Mouse (Mus musculus): ENCODE data around the gene Sctr. TPM values are rescaled to one million over a fixed set of nuclear protein-coding genes. Genes with fewer than 3 reads are reported as not detected.

Gene Sctr
- polyA plus RNA-seq, 1 experiment = 0.07 TPM

DNA sequence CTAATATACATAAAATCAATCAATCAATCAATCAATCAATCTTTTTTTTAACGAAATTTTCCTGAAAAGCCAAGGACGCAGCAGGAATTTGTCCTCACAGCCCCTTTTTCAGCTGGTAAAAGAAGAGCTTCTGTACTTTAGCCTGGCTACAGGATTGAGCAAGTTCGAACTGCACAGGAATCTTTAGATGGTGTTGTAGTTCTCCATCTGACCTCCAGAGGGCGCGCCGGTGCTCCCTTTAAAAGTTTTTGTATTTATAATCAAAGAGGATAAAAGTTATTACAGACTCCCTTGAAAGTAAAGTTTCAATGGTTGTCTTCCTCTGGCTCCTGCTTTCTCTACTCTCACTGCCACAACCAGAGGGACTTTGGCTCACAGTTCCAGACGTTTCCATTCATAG lies 91.6 kb downstream of the Sctr start:
- no peak overlapping the region for H3ac ChIP-seq (ENCODE audit: control insufficient read depth, insufficient read length, low read depth)
- H3K27me3 ChIP-seq (ENCODE audit: control insufficient read depth, insufficient read depth, insufficient read length) = no peaks in the 10 kb centered on the region
- H3K36me3 ChIP-seq (ENCODE audit: control insufficient read depth, insufficient read depth) = no peaks in the 10 kb centered on the region
- H3K79me3 ChIP-seq (ENCODE audit: low read depth) = no peaks in the 10 kb centered on the region
- TF ChIP-seq CTCF (IDR thresholded peaks at IDR 0.05; ENCODE audit: control insufficient read depth, insufficient read depth, insufficient read length) (no peak), MYOD1 (IDR thresholded peaks at IDR 0.05; ENCODE audit: control insufficient read depth, insufficient read length, low read depth) (no peak), MAX (IDR thresholded peaks at IDR 0.05) (no peak), MYOG (IDR thresholded peaks at IDR 0.05; ENCODE audit: control insufficient read depth, extremely low read depth, insufficient read length) (no peak), CEBPB (IDR thresholded peaks at IDR 0.05; ENCODE audit: low read depth) (no peak), USF1 (IDR thresholded peaks at IDR 0.05; ENCODE audit: low read depth) (no peak), FOSL1 (IDR thresholded peaks at IDR 0.05; ENCODE audit: insufficient read depth, low read length, poor library complexity, severe bottlenecking) (no peak)
- no peak overlapping the region for H3K4me3 ChIP-seq (ENCODE audit: insufficient read depth, poor library complexity, severe bottlenecking)
- H3K79me2 ChIP-seq (ENCODE audit: control insufficient read depth, insufficient read depth) = no peaks in the 10 kb centered on the region

DNA sequence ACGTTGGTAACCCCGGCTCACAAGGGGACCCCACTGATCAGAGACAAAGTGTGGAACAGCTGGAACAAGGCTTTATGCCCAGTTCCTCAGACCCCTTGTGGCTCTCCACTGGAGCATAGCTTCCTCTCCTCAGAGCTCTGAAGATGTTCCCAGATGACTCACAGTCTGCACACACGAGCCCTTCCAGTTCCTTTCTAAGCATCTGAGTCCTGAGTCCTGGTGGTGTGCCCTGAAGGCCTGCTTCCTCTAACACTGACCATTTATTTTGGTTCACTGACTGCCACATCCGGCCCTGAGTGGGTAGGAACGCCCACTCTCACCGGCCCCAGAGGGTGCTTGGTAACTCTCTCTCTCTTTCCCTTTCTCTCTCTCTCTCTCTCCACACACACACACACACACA lies 92.8 kb downstream of the Sctr start:
- H3K79me2 ChIP-seq (ENCODE audit: control insufficient read depth, insufficient read depth) = no peaks in the 10 kb centered on the region
- H3ac ChIP-seq (ENCODE audit: control insufficient read depth, insufficient read length, low read depth) = no peak overlapping the region
- no peak for TF ChIP-seq MAX (IDR thresholded peaks at IDR 0.05)
- no peak for TF ChIP-seq USF1 (IDR thresholded peaks at IDR 0.05; ENCODE audit: low read depth)
- TF ChIP-seq MYOG (IDR thresholded peaks at IDR 0.05; ENCODE audit: control insufficient read depth, extremely low read depth, insufficient read length) = no peak
- no peak for TF ChIP-seq CEBPB (IDR thresholded peaks at IDR 0.05; ENCODE audit: low read depth)
- no peak for TF ChIP-seq CTCF (IDR thresholded peaks at IDR 0.05; ENCODE audit: control insufficient read depth, insufficient read depth, insufficient read length)
- TF ChIP-seq MYOD1 (IDR thresholded peaks at IDR 0.05; ENCODE audit: control insufficient read depth, insufficient read length, low read depth) = no peak
- TF ChIP-seq FOSL1 (IDR thresholded peaks at IDR 0.05; ENCODE audit: insufficient read depth, low read length, poor library complexity, severe bottlenecking) = no peak
- H3K27me3 ChIP-seq (ENCODE audit: control insufficient read depth, insufficient read depth, insufficient read length) = no peaks in the 10 kb centered on the region
- H3K79me3 ChIP-seq (ENCODE audit: low read depth) = no peaks in the 10 kb centered on the region
- no peaks in the 10 kb centered on the region for H3K36me3 ChIP-seq (ENCODE audit: control insufficient read depth, insufficient read depth)
- H3K4me3 ChIP-seq (ENCODE audit: insufficient read depth, poor library complexity, severe bottlenecking) = no peak overlapping the region

DNA sequence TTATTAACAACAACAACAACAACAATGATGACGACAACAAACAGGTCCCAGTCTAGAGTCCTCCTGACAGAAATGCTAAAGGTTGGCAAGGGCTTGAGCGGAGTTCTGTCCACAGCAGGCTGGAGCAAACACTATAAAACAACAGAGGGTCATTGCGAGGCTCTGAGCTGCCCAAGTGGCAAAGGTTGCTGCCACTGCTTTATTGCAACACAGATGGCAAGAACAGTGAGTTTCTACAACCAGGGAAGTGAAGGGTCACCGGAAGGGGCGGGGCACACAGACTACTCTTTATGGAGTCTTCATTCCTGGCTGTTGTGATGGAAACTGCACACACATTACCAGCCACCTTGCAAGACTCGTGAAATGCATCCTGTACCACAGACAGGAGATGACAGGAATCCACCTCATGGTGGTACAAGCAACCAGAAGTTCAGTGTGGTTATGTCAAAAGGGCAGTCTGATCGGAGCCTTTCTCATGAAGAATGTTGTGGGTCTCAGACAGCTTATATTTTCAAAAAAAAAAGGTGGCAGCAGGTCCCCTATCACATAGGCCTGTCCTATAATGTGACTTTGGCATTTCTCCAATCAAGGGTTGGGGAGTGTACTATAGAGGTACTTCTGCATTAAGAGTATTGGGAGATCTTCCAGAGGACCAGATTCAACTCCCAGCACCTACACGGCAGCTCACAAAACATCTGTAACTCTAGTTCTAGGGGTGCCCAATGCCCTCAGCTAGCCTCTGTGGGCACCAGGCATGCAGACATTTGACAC lies 93.9 kb downstream of the Sctr start:
- Histone ChIP-seq H3K27me3 (ENCODE audit: control insufficient read depth, insufficient read depth, insufficient read length) (no peaks in the 10 kb centered on the region), H3K36me3 (ENCODE audit: control insufficient read depth, insufficient read depth) (no peaks in the 10 kb centered on the region), H3K79me3 (ENCODE audit: low read depth) (no peaks in the 10 kb centered on the region), H3ac (ENCODE audit: control insufficient read depth, insufficient read length, low read depth) (no peak overlapping the region), H3K4me3 (ENCODE audit: insufficient read depth, poor library complexity, severe bottlenecking) (no peak overlapping the region), H3K79me2 (ENCODE audit: control insufficient read depth, insufficient read depth) (no peaks in the 10 kb centered on the region)
- TF ChIP-seq FOSL1 (IDR thresholded peaks at IDR 0.05; ENCODE audit: insufficient read depth, low read length, poor library complexity, severe bottlenecking) (no peak), USF1 (IDR thresholded peaks at IDR 0.05; ENCODE audit: low read depth) (no peak), CEBPB (IDR thresholded peaks at IDR 0.05; ENCODE audit: low read depth) (no peak), MYOG (IDR thresholded peaks at IDR 0.05; ENCODE audit: control insufficient read depth, extremely low read depth, insufficient read length) (no peak), MAX (IDR thresholded peaks at IDR 0.05) (no peak), MYOD1 (IDR thresholded peaks at IDR 0.05; ENCODE audit: control insufficient read depth, insufficient read length, low read depth) (no peak), CTCF (IDR thresholded peaks at IDR 0.05; ENCODE audit: control insufficient read depth, insufficient read depth, insufficient read length) (no peak)

DNA sequence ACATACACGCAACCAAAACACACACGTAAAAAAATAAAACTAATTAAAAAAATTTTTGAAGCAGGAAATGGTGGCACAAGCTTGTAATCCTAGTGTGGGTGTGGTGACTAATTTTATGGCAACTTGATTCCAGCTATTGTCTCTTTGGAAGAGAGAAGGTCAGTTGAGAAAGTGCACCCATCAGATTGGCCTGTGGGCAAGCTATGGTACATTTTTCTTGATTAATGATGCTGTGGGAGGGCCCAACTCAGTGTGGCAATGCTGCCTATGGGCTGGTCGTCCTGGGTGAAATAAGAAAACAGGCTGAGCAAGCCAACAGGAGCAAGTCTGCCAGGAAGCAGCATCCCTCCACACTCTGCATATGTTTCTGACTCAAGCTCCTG lies 94.5 kb downstream of the Sctr start:
- TF ChIP-seq CEBPB (IDR thresholded peaks at IDR 0.05; ENCODE audit: low read depth) (no peak), USF1 (IDR thresholded peaks at IDR 0.05; ENCODE audit: low read depth) (no peak), MYOG (IDR thresholded peaks at IDR 0.05; ENCODE audit: control insufficient read depth, extremely low read depth, insufficient read length) (no peak), FOSL1 (IDR thresholded peaks at IDR 0.05; ENCODE audit: insufficient read depth, low read length, poor library complexity, severe bottlenecking) (no peak), MAX (IDR thresholded peaks at IDR 0.05) (no peak), CTCF (IDR thresholded peaks at IDR 0.05; ENCODE audit: control insufficient read depth, insufficient read depth, insufficient read length) (no peak), MYOD1 (IDR thresholded peaks at IDR 0.05; ENCODE audit: control insufficient read depth, insufficient read length, low read depth) (no peak)
- Histone ChIP-seq H3K4me3 (ENCODE audit: insufficient read depth, poor library complexity, severe bottlenecking) (no peak overlapping the region), H3K27me3 (ENCODE audit: control insufficient read depth, insufficient read depth, insufficient read length) (no peaks in the 10 kb centered on the region), H3ac (ENCODE audit: control insufficient read depth, insufficient read length, low read depth) (no peak overlapping the region), H3K79me3 (ENCODE audit: low read depth) (no peaks in the 10 kb centered on the region), H3K36me3 (ENCODE audit: control insufficient read depth, insufficient read depth) (no peaks in the 10 kb centered on the region), H3K79me2 (ENCODE audit: control insufficient read depth, insufficient read depth) (no peaks in the 10 kb centered on the region)

DNA sequence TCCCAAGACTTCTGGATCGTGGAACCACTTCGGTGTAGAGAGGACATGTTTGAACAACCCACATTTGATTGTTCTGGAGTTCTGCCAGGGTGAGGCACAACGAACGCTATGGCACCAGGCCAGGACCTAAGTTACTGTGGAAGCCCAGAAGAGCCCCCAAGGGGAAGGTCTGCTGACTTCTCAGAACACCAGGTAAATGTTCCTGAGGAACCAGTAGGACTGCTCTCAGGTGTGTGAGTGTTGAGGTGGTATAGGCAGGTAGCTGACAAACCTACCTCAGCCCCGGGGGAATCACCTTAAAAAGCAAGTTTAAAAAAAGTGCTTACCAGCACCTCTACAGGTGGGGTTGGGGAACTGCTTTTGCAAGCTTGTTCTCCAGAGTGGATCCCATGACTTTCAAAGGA lies 98.9 kb downstream of the Sctr start:
- TF ChIP-seq FOSL1 (IDR thresholded peaks at IDR 0.05; ENCODE audit: insufficient read depth, low read length, poor library complexity, severe bottlenecking) (no peak), MYOD1 (IDR thresholded peaks at IDR 0.05; ENCODE audit: control insufficient read depth, insufficient read length, low read depth) (no peak), MAX (IDR thresholded peaks at IDR 0.05) (no peak), CTCF (IDR thresholded peaks at IDR 0.05; ENCODE audit: control insufficient read depth, insufficient read depth, insufficient read length) (no peak), MYOG (IDR thresholded peaks at IDR 0.05; ENCODE audit: control insufficient read depth, extremely low read depth, insufficient read length) (no peak), CEBPB (IDR thresholded peaks at IDR 0.05; ENCODE audit: low read depth) (no peak), USF1 (IDR thresholded peaks at IDR 0.05; ENCODE audit: low read depth) (no peak)
- Histone ChIP-seq H3ac (ENCODE audit: control insufficient read depth, insufficient read length, low read depth) (no peak overlapping the region), H3K36me3 (ENCODE audit: control insufficient read depth, insufficient read depth) (no peaks in the 10 kb centered on the region), H3K79me2 (ENCODE audit: control insufficient read depth, insufficient read depth) (no peaks in the 10 kb centered on the region), H3K4me3 (ENCODE audit: insufficient read depth, poor library complexity, severe bottlenecking) (no peak overlapping the region), H3K27me3 (ENCODE audit: control insufficient read depth, insufficient read depth, insufficient read length) (no peaks in the 10 kb centered on the region), H3K79me3 (ENCODE audit: low read depth) (no peaks in the 10 kb centered on the region)
